Mouse (Mus musculus) forebrain, embryonic 16.5 days (tissue): ENCODE measurements around the gene Ppp6c. TPM values are rescaled to one million over a fixed set of nuclear protein-coding genes. Genes with fewer than 3 reads are reported as not detected.

Experiments
- ATAC-seq: fragments of 200-750 bp; cut with Nextera tagmentation; 2 replicates; pipeline ENCODE4 v1.8.0; 2017; ENCODE audit warnings: mild to moderate bottlenecking, moderate library complexity
- H3K27ac ChIP-seq: fragments of 300-500 bp; sonication (generic); 2 replicates; pipeline ENCODE4 v1.5.1; 2014; ENCODE audit warnings: low read length, control low read depth
- H3K27me3 ChIP-seq: fragments of 300-500 bp; sonication (generic); replicated peaks from 2 replicates; pipeline ENCODE4 v1.6.1; 2014; ENCODE audit warnings: low read length; ENCODE audit not compliant: control insufficient read depth, insufficient read depth
- H3K36me3 ChIP-seq: fragments of 300-500 bp; sonication (generic); 2 replicates; pipeline ENCODE4 v1.6.1; 2014; ENCODE audit not compliant: control insufficient read depth, insufficient read depth
- H3K4me1 ChIP-seq: fragments of 300-500 bp; sonication (generic); replicated peaks from 2 replicates; pipeline ENCODE4 v1.6.1; 2014; ENCODE audit warnings: low read length; ENCODE audit not compliant: control insufficient read depth, insufficient read depth
- H3K4me2 ChIP-seq: fragments of 300-500 bp; sonication (generic); 2 replicates; pipeline ENCODE4 v1.6.1; 2014; ENCODE audit warnings: mild to moderate bottlenecking, low read length, control low read depth
- H3K4me3 ChIP-seq: fragments of 300-500 bp; sonication (generic); replicated peaks from 2 replicates; pipeline ENCODE4 v1.5.1; 2014; ENCODE audit warnings: mild to moderate bottlenecking, low read length, control low read depth
- H3K9ac ChIP-seq: fragments of 300-500 bp; sonication (generic); replicated peaks from 2 replicates; pipeline ENCODE4 v1.6.1; 2014; ENCODE audit warnings: low read depth, low read length, control low read depth
- H3K9me3 ChIP-seq: fragments of 300-500 bp; sonication (generic); 2 replicates; pipeline ENCODE4 v1.6.1; 2016; ENCODE audit warnings: low read length; ENCODE audit not compliant: control insufficient read depth
- WGBS: fragments of 180-500 bp; shearing (Covaris S2); extraction: QIAGEN DNeasy Blood & Tissue Kit; methylation state at CpG from one replicate; pipeline ENCODE4 v1.1.7; 2014; 5-methylcytosine and 5-hydroxymethylcytosine counted together
- polyA plus RNA-seq: library from polyadenylated mRNA; unstranded; fragments of >200 nt; fragmentation: Nextera tagmentation; extraction: Ambion mirVana; gene quantifications from 2 replicates; pipeline ENCODE4 v1.2.1, GENCODE M21; 2015

Ppp6c gene
- polyA plus RNA-seq, 1 experiment from 2014 or later, result 80.7 TPM

GRCm38 (mm10) chr2:39217150-39217549 is 9.1 kb downstream of the Ppp6c start:
- Histone ChIP-seq H3K36me3 (no peaks in the 10 kb centered on the region), H3K9me3 (no peaks in the 10 kb centered on the region), H3K9ac (no peak overlapping the region), H3K4me2 (no peak overlapping the region), H3K4me1 (peaks cover 2% of the 10 kb centered on the region; the same call in 1 of the 2 replicates), H3K4me3 (no peak overlapping the region), H3K27ac (no peak overlapping the region), H3K27me3 (no peaks in the 10 kb centered on the region)
- 93% methylated on average over 4 of the region's 4 CpGs for WGBS
- no peak for ATAC-seq

- 94% methylated on average over 4 of the region's 4 CpGs for WGBS
- peaks cover 2% of the 10 kb centered on the region; the same call in 1 of the 2 replicates for H3K4me1 ChIP-seq
- no peaks in the 10 kb centered on the region for H3K9me3 ChIP-seq
- no peak overlapping the region for H3K9ac ChIP-seq
- H3K27ac ChIP-seq, result no peak overlapping the region
- H3K4me3 ChIP-seq, result no peak overlapping the region
- no peaks in the 10 kb centered on the region for H3K36me3 ChIP-seq
- ATAC-seq, result no peak
- H3K4me2 ChIP-seq, result no peak overlapping the region
- no peaks in the 10 kb centered on the region for H3K27me3 ChIP-seq
These were observed 15.5 kb downstream of the Ppp6c start for GRCm38 (mm10) chr2:39210738-39211137.

- no peaks in the 10 kb centered on the region for H3K4me1 ChIP-seq
- WGBS, result 87% methylated on average over 2 of the region's 2 CpGs
- no peak for ATAC-seq
- H3K27ac ChIP-seq, result no peak overlapping the region
- peaks cover 10% of the 10 kb centered on the region for H3K36me3 ChIP-seq
- no peak overlapping the region for H3K4me3 ChIP-seq
- no peaks in the 10 kb centered on the region for H3K9me3 ChIP-seq
- H3K27me3 ChIP-seq, result no peaks in the 10 kb centered on the region
- H3K4me2 ChIP-seq, result no peak overlapping the region
- H3K9ac ChIP-seq, result no peak overlapping the region
These were observed 22.9 kb downstream of the Ppp6c start for GRCm38 (mm10) chr2:39203359-39203758.

GRCm38 (mm10) chr2:39194809-39195208 is 31.4 kb downstream of the Ppp6c start:
- peaks cover under 1% of the 10 kb centered on the region; the same call in 1 of the 2 replicates for H3K4me1 ChIP-seq
- no peak overlapping the region for H3K27ac ChIP-seq
- H3K27me3 ChIP-seq, result no peaks in the 10 kb centered on the region
- peaks cover 6% of the 10 kb centered on the region for H3K36me3 ChIP-seq
- H3K9ac ChIP-seq, result no peak overlapping the region
- no peaks in the 10 kb centered on the region for H3K9me3 ChIP-seq
- 98% methylated on average over 2 of the region's 2 CpGs for WGBS
- no peak for ATAC-seq
- H3K4me3 ChIP-seq, result no peak overlapping the region
- no peak overlapping the region for H3K4me2 ChIP-seq

- Histone ChIP-seq H3K36me3 (no peaks in the 10 kb centered on the region), H3K27me3 (no peaks in the 10 kb centered on the region), H3K9me3 (no peaks in the 10 kb centered on the region), H3K4me2 (peak within 1 kb of the TSS; percentile 82), H3K9ac (peak within 1 kb of the TSS; percentile 84), H3K4me1 (peaks cover 13% of the 10 kb centered on the region), H3K4me3 (peak within 1 kb of the TSS; percentile 99), H3K27ac (peak within 1 kb of the TSS; percentile 99)
- under 1% methylated on average over 37 of the region's 41 CpGs for WGBS
- peak; percentile 100 for ATAC-seq
These were observed 35.6 kb downstream of the Ppp6c start, which contains the start of gene Scai for GRCm38 (mm10) chr2:39190561-39191056. Scai (minus strand) TSS chr2:39190734.

- Histone ChIP-seq H3K4me2 (peak overlapping the region; percentile 82), H3K27ac (peak overlapping the region; percentile 99), H3K4me1 (peaks cover 13% of the 10 kb centered on the region), H3K9me3 (no peaks in the 10 kb centered on the region), H3K9ac (peak overlapping the region; percentile 84), H3K27me3 (no peaks in the 10 kb centered on the region), H3K4me3 (peak overlapping the region; percentile 99), H3K36me3 (no peaks in the 10 kb centered on the region)
- 0% methylated on average over 38 of the region's 39 CpGs for WGBS
- ATAC-seq, result peak; percentile 85
These were observed 36.2 kb downstream of the Ppp6c start for GRCm38 (mm10) chr2:39189961-39190560.

- no peak for ATAC-seq
- H3K36me3 ChIP-seq, result peaks cover 8% of the 10 kb centered on the region
- H3K9ac ChIP-seq, result no peak overlapping the region
- 80% methylated on average over 3 of the region's 3 CpGs for WGBS
- H3K4me2 ChIP-seq, result no peak overlapping the region
- H3K27ac ChIP-seq, result no peak overlapping the region
- no peak overlapping the region for H3K4me3 ChIP-seq
- no peaks in the 10 kb centered on the region for H3K27me3 ChIP-seq
- no peaks in the 10 kb centered on the region for H3K9me3 ChIP-seq
- H3K4me1 ChIP-seq, result peaks cover 13% of the 10 kb centered on the region
These were observed 40.3 kb downstream of the Ppp6c start for GRCm38 (mm10) chr2:39185942-39186341.

- WGBS, result 85% methylated on average over 2 of the region's 2 CpGs
- no peak for ATAC-seq
- Histone ChIP-seq H3K4me2 (no peak overlapping the region), H3K4me3 (no peak overlapping the region), H3K27me3 (no peaks in the 10 kb centered on the region), H3K27ac (no peak overlapping the region), H3K36me3 (peaks cover 10% of the 10 kb centered on the region), H3K4me1 (peaks cover 4% of the 10 kb centered on the region), H3K9me3 (no peaks in the 10 kb centered on the region), H3K9ac (no peak overlapping the region)
These were observed 42.7 kb downstream of the Ppp6c start for GRCm38 (mm10) chr2:39183587-39183986.

- H3K27ac ChIP-seq, result no peak overlapping the region
- 0 out of 2 replicates have a peak, but pooled peaks cover 2% of the 10 kb centered on the region for H3K36me3 ChIP-seq
- H3K9ac ChIP-seq, result no peak overlapping the region
- H3K9me3 ChIP-seq, result no peaks in the 10 kb centered on the region
- no peaks in the 10 kb centered on the region for H3K4me1 ChIP-seq
- no peak overlapping the region for H3K4me2 ChIP-seq
- no peak for ATAC-seq
- WGBS, result 93% methylated on average over 1 of the region's 1 CpGs
- H3K27me3 ChIP-seq, result no peaks in the 10 kb centered on the region
- no peak overlapping the region for H3K4me3 ChIP-seq
These were observed 65.3 kb downstream of the Ppp6c start for GRCm38 (mm10) chr2:39160996-39161395.
